Mouse (Mus musculus): ENCODE results near the gene Macf1.

GRCm38 (mm10) chr4:123425672-123426272 is 258.4 kb downstream of the Macf1 start:
- TF ChIP-seq POLR2A (IDR thresholded peaks at IDR 0.05; ENCODE audit: low read depth, low read length) (no peak), CTCF (IDR thresholded peaks at IDR 0.05; ENCODE audit: extremely low read depth, insufficient read depth, insufficient read length, insufficient replicate concordance) (no peak)
